Mouse (Mus musculus): Measurements from ENCODE around the gene Ace3. TPM values are rescaled to one million over a fixed set of nuclear protein-coding genes. Genes with fewer than 3 reads are reported as not detected.

The Ace3 gene
- polyA plus RNA-seq, 1 experiment from 2014 or later = not detected

DNA sequence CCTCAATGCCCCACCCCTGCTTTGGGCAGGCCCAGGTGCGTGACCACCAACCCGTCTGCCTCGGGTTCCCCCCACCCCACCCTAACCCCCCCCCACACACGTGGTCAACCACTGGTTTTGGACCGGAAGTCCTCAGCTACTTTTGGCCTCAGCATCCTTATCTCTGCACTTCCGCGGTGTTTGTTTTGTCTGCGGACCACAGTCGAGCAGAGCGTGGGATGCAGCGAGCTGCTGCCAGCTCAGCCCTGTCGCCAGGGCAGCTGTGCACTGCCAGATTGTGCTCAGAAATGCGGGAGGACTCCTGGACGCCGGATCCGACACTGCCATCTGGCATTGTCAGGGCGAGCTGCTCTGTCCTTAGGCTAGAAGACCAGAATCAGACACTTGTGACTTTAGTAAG lies 35.1 kb upstream of the Ace3 start:
- Histone ChIP-seq H3K36me3 (ENCODE audit: poor library complexity, severe bottlenecking) (no peaks in the 10 kb centered on the region), H3K27me3 (no peaks in the 10 kb centered on the region), H3K9ac (no peak overlapping the region), H3K4me1 (no peaks in the 10 kb centered on the region), H3K4me2 (no peak overlapping the region), H3K9me3 (replicated peaks) (no peaks in the 10 kb centered on the region), H3K27ac (peak overlapping the region; percentile 35; the same call in 1 of the 2 replicates), H3K4me3 (no peak overlapping the region)
- WGBS = 66% methylated on average over 17 of the region's 17 CpGs
- no peak for ATAC-seq

DNA sequence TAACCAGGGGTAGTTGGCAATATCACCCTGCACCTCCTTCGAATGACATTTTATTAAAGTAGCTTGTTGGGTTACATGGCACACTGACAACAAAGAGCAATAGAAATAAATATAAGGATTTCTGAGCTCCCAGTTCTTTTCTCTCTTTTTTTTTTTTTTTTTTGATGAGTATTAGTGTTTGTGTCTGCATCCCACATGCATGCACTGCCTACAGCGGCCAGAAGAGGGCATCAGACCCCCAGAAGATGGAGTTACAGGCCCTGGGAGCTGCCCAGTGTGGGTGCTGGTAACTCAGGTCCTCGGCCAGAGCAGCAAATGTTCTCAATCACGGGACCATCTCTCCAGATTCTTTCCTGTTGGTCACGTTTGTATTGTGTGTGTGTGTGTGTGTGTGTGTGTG lies 29.8 kb upstream of the Ace3 start:
- Histone ChIP-seq H3K9ac (no peak overlapping the region), H3K4me2 (no peak overlapping the region), H3K36me3 (ENCODE audit: poor library complexity, severe bottlenecking) (no peaks in the 10 kb centered on the region), H3K4me1 (peaks cover 14% of the 10 kb centered on the region), H3K9me3 (replicated peaks) (no peaks in the 10 kb centered on the region; the same call in 1 of the 2 replicates), H3K27me3 (peaks cover 35% of the 10 kb centered on the region), H3K4me3 (no peak overlapping the region), H3K27ac (no peak overlapping the region)
- WGBS = 67% methylated on average over 5 of the region's 5 CpGs
- ATAC-seq = no peak

DNA sequence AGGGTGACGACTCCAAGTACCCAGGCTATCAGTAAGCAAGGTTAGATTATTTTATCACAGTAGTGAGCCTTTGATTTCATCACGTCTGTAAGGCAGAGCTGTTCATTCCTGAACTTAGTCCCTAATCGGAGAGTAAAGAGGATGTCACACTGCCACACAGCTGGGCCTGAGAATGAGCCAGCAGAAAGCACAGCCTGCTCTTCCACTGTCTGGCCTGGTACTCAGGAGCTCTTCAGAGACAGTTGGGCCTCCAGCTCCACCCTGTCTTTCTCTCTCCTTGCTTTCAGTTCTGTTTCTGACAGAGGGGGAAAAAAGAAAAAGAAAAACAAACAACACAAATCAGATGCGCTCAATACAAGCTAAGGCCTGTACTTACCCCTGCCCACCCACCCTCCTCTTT lies 28.2 kb upstream of the Ace3 start:
- Histone ChIP-seq H3K9me3 (replicated peaks) (no peaks in the 10 kb centered on the region; the same call in 1 of the 2 replicates), H3K4me3 (no peak overlapping the region), H3K27me3 (peaks cover 37% of the 10 kb centered on the region), H3K27ac (no peak overlapping the region), H3K4me2 (no peak overlapping the region), H3K9ac (no peak overlapping the region), H3K36me3 (ENCODE audit: poor library complexity, severe bottlenecking) (no peaks in the 10 kb centered on the region), H3K4me1 (peaks cover 14% of the 10 kb centered on the region)
- WGBS = 77% methylated on average over 4 of the region's 4 CpGs
- ATAC-seq = no peak

DNA sequence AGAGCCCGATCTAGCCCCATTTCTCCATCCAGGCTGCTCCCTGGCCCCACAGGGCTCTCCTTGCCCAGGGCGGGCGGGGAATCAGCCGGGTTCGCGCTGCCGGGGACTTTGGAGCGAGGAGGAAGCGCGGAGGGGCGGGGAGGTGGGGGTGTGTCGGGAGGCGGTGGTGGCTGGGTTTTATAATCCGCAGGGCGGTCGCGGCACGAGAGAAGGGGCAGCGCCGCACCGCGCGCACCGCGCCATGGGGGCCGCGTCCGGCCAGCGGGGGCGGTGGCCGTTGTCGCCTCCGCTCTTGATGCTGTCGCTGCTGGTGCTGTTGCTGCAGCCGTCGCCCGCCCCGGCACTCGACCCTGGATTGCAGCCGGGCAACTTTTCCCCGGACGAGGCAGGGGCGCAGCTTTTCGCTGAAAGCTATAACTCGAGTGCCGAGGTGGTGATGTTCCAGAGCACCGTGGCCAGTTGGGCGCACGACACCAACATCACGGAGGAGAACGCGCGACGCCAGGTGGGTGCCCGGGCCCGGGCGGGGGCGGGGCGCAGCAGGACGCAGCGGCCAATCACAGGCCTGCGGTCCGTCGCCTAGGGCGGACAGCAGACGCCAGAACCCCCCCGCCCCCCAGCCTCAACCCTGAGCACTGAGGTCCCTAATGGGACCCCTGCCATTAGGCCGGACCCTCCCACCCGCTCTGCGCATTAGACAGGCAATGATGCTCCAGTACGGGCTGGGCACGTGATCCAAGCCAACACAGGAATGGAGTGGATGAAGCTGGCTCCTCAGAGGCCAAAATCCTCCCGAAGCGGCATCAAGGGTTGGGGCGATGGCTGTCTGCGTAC lies 26.5 kb upstream of the Ace3 start, which contains the start of gene Ace:
Ace (plus strand) TSS at position 205 of the 834 bp plus-strand sequence.
- under 1% methylated on average over 60 of the region's 76 CpGs for WGBS
- H3K4me3 ChIP-seq = peak within 1 kb of the TSS; percentile 58
- H3K4me2 ChIP-seq = peak within 1 kb of the TSS; percentile 94
- ATAC-seq = peak; percentile 74
- H3K4me1 ChIP-seq = peaks cover 14% of the 10 kb centered on the region
- no peaks in the 10 kb centered on the region for H3K36me3 ChIP-seq (ENCODE audit: poor library complexity, severe bottlenecking)
- H3K27ac ChIP-seq = no peak within 1 kb of the TSS
- no peaks in the 10 kb centered on the region; the same call in 1 of the 2 replicates for H3K9me3 ChIP-seq (replicated peaks)
- H3K27me3 ChIP-seq = peaks cover 37% of the 10 kb centered on the region
- H3K9ac ChIP-seq = peak within 1 kb of the TSS; percentile 67

DNA sequence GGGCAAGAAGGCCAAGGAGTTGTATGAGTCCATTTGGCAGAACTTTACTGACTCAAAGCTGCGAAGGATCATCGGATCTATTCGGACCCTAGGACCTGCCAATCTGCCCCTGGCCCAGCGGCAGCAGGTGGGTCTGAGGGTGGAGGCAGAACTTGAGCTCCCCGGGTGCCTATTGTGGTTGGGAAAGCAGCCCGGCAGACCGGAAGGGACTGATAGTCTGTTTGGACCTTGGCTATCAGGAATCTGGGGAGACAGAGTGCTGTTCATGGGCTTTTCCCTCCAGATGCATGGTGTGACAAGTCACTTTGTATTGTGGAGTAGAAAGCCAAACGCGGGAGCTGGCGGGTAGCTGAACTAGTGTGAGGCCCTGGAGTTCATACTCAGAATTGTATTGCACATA lies 25.5 kb upstream of the Ace3 start:
- no peak overlapping the region for H3K4me3 ChIP-seq
- 39% methylated on average over 10 of the region's 10 CpGs for WGBS
- no peak for ATAC-seq
- H3K36me3 ChIP-seq (ENCODE audit: poor library complexity, severe bottlenecking) = no peaks in the 10 kb centered on the region
- H3K27me3 ChIP-seq = peaks cover 37% of the 10 kb centered on the region
- H3K4me1 ChIP-seq = peaks cover 14% of the 10 kb centered on the region
- H3K9me3 ChIP-seq (replicated peaks) = no peaks in the 10 kb centered on the region; the same call in 1 of the 2 replicates
- H3K4me2 ChIP-seq = peak overlapping the region; percentile 94
- no peak overlapping the region for H3K9ac ChIP-seq
- H3K27ac ChIP-seq = no peak overlapping the region

DNA sequence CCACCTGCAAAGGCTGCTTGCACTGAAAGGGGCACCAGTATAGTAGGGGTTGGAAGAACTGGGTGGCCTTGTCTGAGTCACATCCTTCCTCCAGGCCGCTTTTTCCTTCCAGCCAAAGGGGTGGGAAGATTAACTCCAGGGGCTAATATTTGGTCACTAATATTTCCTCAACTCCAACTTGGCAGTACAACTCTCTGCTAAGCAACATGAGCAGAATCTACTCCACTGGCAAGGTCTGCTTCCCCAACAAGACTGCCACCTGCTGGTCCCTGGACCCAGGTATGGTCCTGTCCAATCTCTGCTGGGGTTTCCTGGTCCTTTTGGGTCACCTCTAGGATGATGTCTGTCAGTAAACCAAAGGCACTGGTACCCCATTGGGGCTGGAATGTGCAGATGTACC lies 25.0 kb upstream of the Ace3 start:
- H3K4me1 ChIP-seq = peaks cover 14% of the 10 kb centered on the region
- H3K27ac ChIP-seq = no peak overlapping the region
- H3K4me3 ChIP-seq = no peak overlapping the region
- H3K9me3 ChIP-seq (replicated peaks) = no peaks in the 10 kb centered on the region; the same call in 1 of the 2 replicates
- H3K36me3 ChIP-seq (ENCODE audit: poor library complexity, severe bottlenecking) = no peaks in the 10 kb centered on the region
- no peak overlapping the region for H3K9ac ChIP-seq
- 63% methylated on average over 1 of the region's 1 CpGs for WGBS
- H3K4me2 ChIP-seq = no peak overlapping the region
- no peak for ATAC-seq
- H3K27me3 ChIP-seq = peaks cover 37% of the 10 kb centered on the region

DNA sequence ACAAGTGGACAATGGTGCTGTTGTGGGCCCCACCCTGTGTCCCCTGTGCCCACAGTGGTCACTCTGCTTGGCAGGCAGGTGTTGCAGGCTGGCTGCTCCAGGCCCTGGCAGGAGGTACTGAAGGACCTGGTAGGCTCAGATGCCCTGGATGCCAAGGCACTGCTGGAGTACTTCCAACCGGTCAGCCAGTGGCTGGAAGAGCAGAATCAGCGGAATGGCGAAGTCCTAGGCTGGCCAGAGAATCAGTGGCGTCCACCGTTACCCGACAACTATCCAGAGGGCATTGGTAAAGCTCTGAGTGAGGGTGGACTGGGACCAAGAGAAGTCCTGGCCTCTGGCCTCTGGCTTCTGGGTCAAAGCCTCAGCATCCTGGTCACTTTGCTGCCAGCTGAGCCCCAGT lies 19.9 kb upstream of the Ace3 start:
- no peaks in the 10 kb centered on the region for H3K9me3 ChIP-seq (replicated peaks)
- WGBS = 88% methylated on average over 6 of the region's 6 CpGs
- no peaks in the 10 kb centered on the region for H3K4me1 ChIP-seq
- no peak overlapping the region for H3K27ac ChIP-seq
- no peak overlapping the region for H3K4me3 ChIP-seq
- ATAC-seq = no peak
- H3K27me3 ChIP-seq = peaks cover 3% of the 10 kb centered on the region
- H3K9ac ChIP-seq = no peak overlapping the region
- no peak overlapping the region for H3K4me2 ChIP-seq
- H3K36me3 ChIP-seq (ENCODE audit: poor library complexity, severe bottlenecking) = no peaks in the 10 kb centered on the region

DNA sequence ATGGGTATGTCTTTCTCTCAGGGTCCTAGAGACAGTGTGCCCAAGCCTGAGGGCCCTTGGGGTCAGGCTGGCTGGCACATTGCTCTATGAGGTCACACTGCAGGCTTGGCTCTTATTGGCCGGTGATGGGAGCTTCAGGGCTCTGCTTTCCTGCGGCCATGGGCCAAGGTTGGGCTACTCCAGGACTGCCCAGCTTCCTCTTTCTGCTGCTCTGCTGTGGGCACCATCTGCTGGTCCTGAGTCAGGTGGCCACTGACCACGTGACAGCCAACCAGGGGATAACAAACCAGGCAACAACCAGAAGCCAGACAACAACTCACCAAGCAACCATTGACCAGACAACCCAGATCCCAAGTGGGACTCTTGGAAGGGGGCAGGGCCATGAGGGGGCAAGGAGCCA lies 19.4 kb upstream of the Ace3 start:
- Histone ChIP-seq H3K4me3 (no peak overlapping the region), H3K4me1 (no peaks in the 10 kb centered on the region), H3K27me3 (no peaks in the 10 kb centered on the region), H3K9me3 (replicated peaks) (no peaks in the 10 kb centered on the region), H3K4me2 (no peak overlapping the region), H3K27ac (no peak overlapping the region), H3K9ac (no peak overlapping the region), H3K36me3 (ENCODE audit: poor library complexity, severe bottlenecking) (no peaks in the 10 kb centered on the region)
- WGBS = 71% methylated on average over 3 of the region's 3 CpGs
- no peak for ATAC-seq

DNA sequence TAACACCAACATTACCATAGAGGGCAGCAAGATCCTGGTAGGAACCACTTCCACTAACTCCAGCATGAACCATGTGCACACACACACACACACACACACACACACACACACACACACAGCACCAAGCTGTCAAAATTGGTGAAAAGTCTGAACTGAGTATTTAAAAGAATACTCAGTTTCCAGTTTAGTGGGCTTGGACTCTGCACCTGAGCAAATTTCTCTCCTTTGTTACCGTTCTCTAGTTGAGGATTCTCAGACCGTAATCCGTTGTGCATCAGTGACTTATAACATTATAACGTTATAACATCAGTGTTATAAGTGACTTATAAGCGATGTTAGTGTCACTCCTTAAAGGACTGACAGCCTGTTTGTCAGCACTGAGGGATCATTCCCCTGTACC lies 18.8 kb upstream of the Ace3 start:
- Histone ChIP-seq H3K27ac (no peak overlapping the region), H3K4me2 (no peak overlapping the region), H3K9ac (no peak overlapping the region), H3K27me3 (no peaks in the 10 kb centered on the region), H3K9me3 (replicated peaks) (no peaks in the 10 kb centered on the region), H3K4me3 (no peak overlapping the region), H3K36me3 (ENCODE audit: poor library complexity, severe bottlenecking) (no peaks in the 10 kb centered on the region), H3K4me1 (no peaks in the 10 kb centered on the region)
- whole genome bisulfite sequencing = 84% methylated on average over 5 of the region's 5 CpGs
- ATAC-seq = no peak

DNA sequence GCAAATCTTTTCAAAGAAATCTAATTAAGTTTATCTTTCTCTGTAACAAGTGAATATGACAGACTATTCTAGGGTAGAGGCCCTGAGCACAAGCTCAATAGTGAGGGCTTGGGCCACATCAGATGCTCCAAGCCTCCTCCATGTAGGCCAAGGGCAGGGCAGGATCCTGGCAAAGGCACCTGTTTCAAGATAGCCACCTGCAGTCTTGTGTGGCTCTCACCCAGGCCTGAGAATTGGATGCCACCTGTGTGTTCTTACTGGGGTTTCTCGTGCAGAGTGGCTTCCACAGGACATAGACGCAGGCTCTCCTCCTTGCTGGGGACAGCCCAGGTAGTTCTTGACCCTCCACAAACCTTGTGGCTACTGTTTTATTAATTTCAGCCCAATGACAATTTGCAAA lies 16.2 kb upstream of the Ace3 start:
- Histone ChIP-seq H3K9me3 (replicated peaks) (no peaks in the 10 kb centered on the region), H3K4me3 (no peak overlapping the region), H3K27me3 (no peaks in the 10 kb centered on the region), H3K4me1 (no peaks in the 10 kb centered on the region), H3K27ac (no peak overlapping the region), H3K4me2 (no peak overlapping the region), H3K36me3 (ENCODE audit: poor library complexity, severe bottlenecking) (no peaks in the 10 kb centered on the region), H3K9ac (no peak overlapping the region)
- no peak for ATAC-seq
- WGBS = 86% methylated on average over 2 of the region's 2 CpGs

DNA sequence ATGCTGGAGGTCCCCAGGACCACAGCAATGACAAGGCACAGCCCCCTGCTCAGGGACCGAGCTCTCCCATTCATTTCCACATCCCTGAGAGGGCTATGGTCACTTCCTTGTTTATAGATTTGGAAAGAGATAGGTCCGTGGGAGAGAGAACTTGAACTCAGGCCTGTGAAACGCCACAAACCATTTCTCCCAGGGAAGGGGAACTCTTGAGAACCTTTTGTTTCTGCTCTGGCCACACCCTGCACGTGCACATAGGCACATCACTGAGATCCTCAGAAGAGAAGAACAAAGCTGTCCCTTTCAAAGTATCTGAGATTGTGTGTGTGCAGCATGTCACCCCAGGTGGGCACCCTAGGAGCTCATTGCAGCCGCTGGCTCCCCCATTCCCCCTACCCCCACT lies 15.8 kb upstream of the Ace3 start:
- WGBS = 76% methylated on average over 5 of the region's 5 CpGs

DNA sequence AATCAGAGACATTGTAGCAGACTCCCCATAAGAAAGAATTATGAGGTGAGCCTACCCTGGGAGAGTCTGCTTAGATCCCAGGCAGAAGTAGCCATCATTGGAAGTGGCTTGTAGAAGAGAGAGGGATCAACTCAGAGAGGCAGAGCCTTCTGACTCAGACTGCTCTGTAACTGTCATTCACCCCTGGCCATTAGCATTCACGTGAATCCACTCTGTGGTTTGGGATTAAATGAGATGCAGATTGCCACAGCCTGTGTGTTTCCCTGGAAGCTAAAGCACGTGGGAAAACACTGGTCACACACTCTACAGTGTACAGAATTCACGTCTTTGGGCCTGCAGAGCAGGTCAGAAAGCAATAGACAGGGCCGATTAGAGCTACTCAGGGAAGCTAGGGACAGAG lies 10.0 kb upstream of the Ace3 start:
- H3K27ac ChIP-seq = no peak overlapping the region
- no peak for ATAC-seq
- no peaks in the 10 kb centered on the region for H3K9me3 ChIP-seq (replicated peaks)
- no peak overlapping the region for H3K9ac ChIP-seq
- H3K27me3 ChIP-seq = no peaks in the 10 kb centered on the region
- H3K36me3 ChIP-seq (ENCODE audit: poor library complexity, severe bottlenecking) = no peaks in the 10 kb centered on the region
- H3K4me3 ChIP-seq = no peak overlapping the region
- H3K4me2 ChIP-seq = no peak overlapping the region
- no peaks in the 10 kb centered on the region for H3K4me1 ChIP-seq
- WGBS = 70% methylated on average over 4 of the region's 4 CpGs

More for the DNA sequence above, 15.8 kb upstream of the Ace3 start:
- Histone ChIP-seq H3K4me2 (no peak overlapping the region), H3K4me1 (no peaks in the 10 kb centered on the region), H3K9me3 (replicated peaks) (no peaks in the 10 kb centered on the region), H3K27me3 (no peaks in the 10 kb centered on the region), H3K9ac (no peak overlapping the region), H3K27ac (no peak overlapping the region), H3K4me3 (no peak overlapping the region), H3K36me3 (ENCODE audit: poor library complexity, severe bottlenecking) (no peaks in the 10 kb centered on the region)
- no peak for ATAC-seq

DNA sequence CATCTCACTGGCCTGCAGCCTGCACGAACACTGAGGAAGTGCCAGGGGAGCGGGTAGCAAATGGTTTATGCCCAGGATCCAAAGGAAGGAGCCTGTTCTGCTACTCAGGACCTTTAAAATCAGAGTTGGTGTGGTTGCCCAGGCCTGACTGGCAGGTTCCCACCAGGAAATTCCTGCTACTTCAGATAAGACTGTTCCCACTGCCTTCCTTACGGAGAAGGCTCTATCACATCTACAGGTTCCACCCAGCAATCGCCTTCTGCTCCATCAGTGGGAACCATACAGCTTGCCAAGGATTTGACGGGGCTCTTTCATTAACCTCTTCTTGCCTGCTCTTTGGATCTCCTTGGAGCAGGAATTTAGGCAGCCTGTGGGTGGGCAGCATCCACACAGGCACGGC lies 7.0 kb upstream of the Ace3 start:
- Histone ChIP-seq H3K27me3 (no peaks in the 10 kb centered on the region), H3K9ac (no peak overlapping the region), H3K9me3 (replicated peaks) (no peaks in the 10 kb centered on the region), H3K27ac (no peak overlapping the region), H3K36me3 (ENCODE audit: poor library complexity, severe bottlenecking) (no peaks in the 10 kb centered on the region), H3K4me1 (no peaks in the 10 kb centered on the region), H3K4me2 (no peak overlapping the region), H3K4me3 (no peak overlapping the region)
- WGBS = 81% methylated on average over 6 of the region's 6 CpGs
- ATAC-seq = no peak
